Mouse (Mus musculus) myocyte (in vitro differentiated cells): ENCODE measurements around the gene Sptbn2. TPM values are rescaled to one million over a fixed set of nuclear protein-coding genes. Genes with fewer than 3 reads are reported as not detected.

Experiments
- H3K27me3 ChIP-seq: one replicate; pipeline ENCODE4 v1.6.1; 2011; ENCODE audit not compliant: control insufficient read depth, insufficient read depth, insufficient read length
- H3K36me3 ChIP-seq: one replicate; pipeline ENCODE4 v1.6.1; 2011; ENCODE audit not compliant: control insufficient read depth, insufficient read depth
- H3K4me2 ChIP-seq: one replicate; pipeline ENCODE4 v1.6.1; 2011; ENCODE audit warnings: low read depth, control low read depth
- H3K4me3 ChIP-seq: one replicate; pipeline ENCODE4 v1.5.1; 2011; ENCODE audit warnings: mild to moderate bottlenecking, control low read depth, moderate library complexity
- H3K79me2 ChIP-seq: one replicate; pipeline ENCODE4 v1.6.1; 2011; ENCODE audit not compliant: control insufficient read depth, insufficient read depth
- H3ac ChIP-seq: one replicate; pipeline ENCODE4 v1.6.1; 2011; ENCODE audit not compliant: control insufficient read depth, insufficient read length
- CEBPB ChIP-seq: IDR thresholded peaks from 2 replicates; pipeline ENCODE4 v1.6.1; 2011; ENCODE audit warnings: mild to moderate bottlenecking, moderate library complexity; ENCODE audit not compliant: poor library complexity, insufficient read depth, severe bottlenecking
- E2F4 ChIP-seq: IDR thresholded peaks from one replicate; pipeline ENCODE4 v1.6.1; 2011; ENCODE audit warnings: mild to moderate bottlenecking, control low read depth, moderate library complexity; ENCODE audit not compliant: insufficient read depth
- MAX ChIP-seq: IDR thresholded peaks from one replicate; pipeline ENCODE4 v1.6.1; 2011; ENCODE audit warnings: low read depth, mild to moderate bottlenecking, control low read depth
- MYOD1 ChIP-seq, 3 experiments: IDR thresholded peaks; one replicate each; pipeline ENCODE4 v1.6.1; 2011; ENCODE audit warnings: control low read depth in 2 of 3, low read depth in 2 of 3, mild to moderate bottlenecking in 2 of 3, moderate library complexity in 1 of 3; ENCODE audit not compliant: insufficient read length in 2 of 3, control insufficient read depth in 1 of 3
- MYOG ChIP-seq, 3 experiments: IDR thresholded peaks; one replicate each; pipeline ENCODE4 v1.6.1; 2011; ENCODE audit warnings: control low read depth in 2 of 3, low read depth in 2 of 3, mild to moderate bottlenecking in 2 of 3; ENCODE audit not compliant: insufficient read length in 2 of 3, control insufficient read depth in 1 of 3, insufficient read depth in 1 of 3
- POLR2A ChIP-seq: IDR thresholded peaks from one replicate; pipeline ENCODE4 v1.6.1; 2011; ENCODE audit warnings: low read depth, mild to moderate bottlenecking, control low read depth, moderate library complexity; ENCODE audit not compliant: insufficient read length
- POLR2AphosphoS2 ChIP-seq: IDR thresholded peaks from one replicate; pipeline ENCODE4 v1.6.1; 2011; ENCODE audit warnings: low read depth, control low read depth; ENCODE audit not compliant: insufficient read length
- REST ChIP-seq: IDR thresholded peaks from one replicate; pipeline ENCODE4 v1.6.1; 2011; ENCODE audit warnings: mild to moderate bottlenecking, control low read depth, moderate library complexity; ENCODE audit not compliant: insufficient read depth, insufficient read length
- SRF ChIP-seq: IDR thresholded peaks from one replicate; pipeline ENCODE4 v1.6.1; 2011; ENCODE audit warnings: low read depth; ENCODE audit not compliant: control insufficient read depth, insufficient read length
- TCF12 ChIP-seq: IDR thresholded peaks from one replicate; pipeline ENCODE4 v1.6.1; 2011; ENCODE audit warnings: mild to moderate bottlenecking, control low read depth; ENCODE audit not compliant: poor library complexity, insufficient read depth, severe bottlenecking
- TCF3 ChIP-seq: IDR thresholded peaks from one replicate; pipeline ENCODE4 v1.6.1; 2011; ENCODE audit warnings: low read depth, control low read depth; ENCODE audit not compliant: insufficient read length
- USF1 ChIP-seq: IDR thresholded peaks from one replicate; pipeline ENCODE4 v1.6.1; 2011; ENCODE audit warnings: low read depth, mild to moderate bottlenecking, control low read depth, moderate library complexity
- polyA plus RNA-seq: library from polyadenylated mRNA; unstranded; fragments of >200 nt; fragmentation: generic; extraction: Trizol; gene quantifications from one replicate; pipeline ENCODE4 v1.2.1, GENCODE M21; 2012; ENCODE audit warnings: missing spikeins

Gene Sptbn2
- polyA plus RNA-seq, 1 experiment, result 0.56 TPM

GRCm38 (mm10) chr19:4782891-4783290 is 71.9 kb downstream of the Sptbn2 start:
- TF ChIP-seq POLR2AphosphoS2, result no peak
- no peak for TF ChIP-seq MYOD1 (IDR thresholded peaks at IDR 0.05; ENCODE audit: control insufficient read depth in 1 of 3, insufficient read length in 2 of 3, low read depth in 2 of 3)
- no peak for TF ChIP-seq TCF3
- no peak for TF ChIP-seq CEBPB
- no peak for TF ChIP-seq MYOG (IDR thresholded peaks at IDR 0.05; ENCODE audit: control insufficient read depth in 1 of 3, insufficient read depth in 1 of 3, insufficient read length in 2 of 3, low read depth in 2 of 3)
- no peak for TF ChIP-seq MAX
- no peak overlapping the region for H3K4me3 ChIP-seq
- H3ac ChIP-seq, result no peak overlapping the region
- no peak overlapping the region for H3K4me2 ChIP-seq
- H3K79me2 ChIP-seq, result peaks cover 100% of the 10 kb centered on the region
- no peaks in the 10 kb centered on the region for H3K27me3 ChIP-seq
- peaks cover 76% of the 10 kb centered on the region for H3K36me3 ChIP-seq

GRCm38 (mm10) chr19:4785206-4785605 is 74.2 kb downstream of the Sptbn2 start:
- H3K27me3 ChIP-seq, result no peaks in the 10 kb centered on the region
- H3K36me3 ChIP-seq, result peaks cover 84% of the 10 kb centered on the region
- H3K4me2 ChIP-seq, result no peak overlapping the region
- no peak overlapping the region for H3K4me3 ChIP-seq
- H3K79me2 ChIP-seq, result peaks cover 100% of the 10 kb centered on the region
- TF ChIP-seq USF1 (no peak), POLR2AphosphoS2 (no peak), MYOD1 (IDR thresholded peaks at IDR 0.05; ENCODE audit: control insufficient read depth in 1 of 3, insufficient read length in 2 of 3, low read depth in 2 of 3) (no peak), MAX (no peak), TCF3 (no peak), SRF (no peak), REST (no peak), E2F4 (no peak), MYOG (IDR thresholded peaks at IDR 0.05; ENCODE audit: control insufficient read depth in 1 of 3, insufficient read depth in 1 of 3, insufficient read length in 2 of 3, low read depth in 2 of 3) (no peak), CEBPB (no peak), POLR2A (no peak), TCF12 (no peak)
- H3ac ChIP-seq, result no peak overlapping the region

- Histone ChIP-seq H3K79me2 (peaks cover 100% of the 10 kb centered on the region), H3K4me2 (no peak overlapping the region), H3K4me3 (no peak overlapping the region), H3K36me3 (peaks cover 87% of the 10 kb centered on the region), H3ac (no peak overlapping the region), H3K27me3 (no peaks in the 10 kb centered on the region)
- TF ChIP-seq SRF (no peak), MYOD1 (IDR thresholded peaks at IDR 0.05; ENCODE audit: control insufficient read depth in 1 of 3, insufficient read length in 2 of 3, low read depth in 2 of 3) (no peak)
Observed at GRCm38 (mm10) chr19:4786313-4786712, 75.3 kb downstream of the Sptbn2 start.

DNA sequence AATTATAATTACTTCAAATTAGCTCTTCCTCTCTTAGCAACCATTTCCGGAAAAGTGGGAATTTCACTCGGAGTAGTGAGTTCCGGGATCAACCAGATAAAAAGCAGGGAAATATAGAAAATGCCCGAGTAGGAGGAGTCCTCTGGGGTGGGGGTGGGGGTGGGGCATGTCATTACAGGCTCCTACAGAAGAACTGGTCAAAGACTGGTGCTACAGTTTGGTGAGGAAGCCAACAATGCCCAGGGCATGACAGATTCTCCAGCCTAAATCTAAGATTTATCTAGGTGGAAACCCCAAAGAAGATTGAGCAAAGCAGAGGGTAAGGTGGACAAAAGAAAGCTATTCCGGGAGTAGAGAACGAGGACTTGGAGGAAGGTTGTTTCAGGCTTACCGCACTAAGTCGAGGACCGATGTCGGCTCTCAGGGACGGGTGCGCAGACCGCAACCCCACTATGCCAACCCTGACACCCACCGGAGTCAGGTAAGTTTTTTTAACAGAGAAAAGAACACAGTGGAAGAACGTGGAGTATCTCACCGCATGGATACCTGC is 82.4 kb downstream of the Sptbn2 start:
- TF ChIP-seq SRF, result no peak
- TF ChIP-seq CEBPB, result no peak
- no peak for TF ChIP-seq TCF12
- TF ChIP-seq E2F4, result no peak
- TF ChIP-seq USF1, result no peak
- no peak for TF ChIP-seq MYOD1 (IDR thresholded peaks at IDR 0.05; ENCODE audit: control insufficient read depth in 1 of 3, insufficient read length in 2 of 3, low read depth in 2 of 3)
- TF ChIP-seq TCF3, result no peak
- TF ChIP-seq MYOG (IDR thresholded peaks at IDR 0.05; ENCODE audit: control insufficient read depth in 1 of 3, insufficient read depth in 1 of 3, insufficient read length in 2 of 3, low read depth in 2 of 3), result no peak
- peaks cover 40% of the 10 kb centered on the region for H3K36me3 ChIP-seq

GRCm38 (mm10) chr19:4793831-4794422 is 83.0 kb downstream of the Sptbn2 start, which contains the start of gene Rbm4:
Gene Rbm4 (minus strand): TSS chr19:4793901.
- TF ChIP-seq CEBPB (peak; percentile 65), MAX (peak; percentile 86), MYOD1 (IDR thresholded peaks at IDR 0.05; ENCODE audit: control insufficient read depth in 1 of 3, insufficient read length in 2 of 3, low read depth in 2 of 3) (no peak), E2F4 (peak; percentile 57), SRF (peak; percentile 6), TCF3 (no peak), POLR2AphosphoS2 (peak; percentile 84), USF1 (no peak), POLR2A (peak; percentile 75), REST (no peak), TCF12 (no peak)
- peak within 1 kb of the TSS; percentile 74 for H3K4me3 ChIP-seq
- H3ac ChIP-seq, result peak within 1 kb of the TSS; percentile 39
- no peaks in the 10 kb centered on the region for H3K27me3 ChIP-seq
- H3K79me2 ChIP-seq, result peaks cover 94% of the 10 kb centered on the region
- peaks cover 35% of the 10 kb centered on the region for H3K36me3 ChIP-seq
- H3K4me2 ChIP-seq, result peak within 1 kb of the TSS; percentile 96

More for the DNA sequence above, 82.4 kb downstream of the Sptbn2 start:
- Histone ChIP-seq H3K4me2 (peak overlapping the region; percentile 76), H3K27me3 (no peaks in the 10 kb centered on the region), H3K4me3 (peak overlapping the region; percentile 74), H3ac (peak overlapping the region; percentile 39), H3K79me2 (peaks cover 94% of the 10 kb centered on the region)
